Mouse (Mus musculus): ENCODE measurements around the gene Lhx5. TPM values are rescaled to one million over a fixed set of nuclear protein-coding genes. Genes with fewer than 3 reads are reported as not detected.
A peak's percentile ranks its signal among the peaks of the same experiment; 100 is the strongest.

The Lhx5 gene
- polyA plus RNA-seq, 1 experiment, result 0.38 TPM

DNA sequence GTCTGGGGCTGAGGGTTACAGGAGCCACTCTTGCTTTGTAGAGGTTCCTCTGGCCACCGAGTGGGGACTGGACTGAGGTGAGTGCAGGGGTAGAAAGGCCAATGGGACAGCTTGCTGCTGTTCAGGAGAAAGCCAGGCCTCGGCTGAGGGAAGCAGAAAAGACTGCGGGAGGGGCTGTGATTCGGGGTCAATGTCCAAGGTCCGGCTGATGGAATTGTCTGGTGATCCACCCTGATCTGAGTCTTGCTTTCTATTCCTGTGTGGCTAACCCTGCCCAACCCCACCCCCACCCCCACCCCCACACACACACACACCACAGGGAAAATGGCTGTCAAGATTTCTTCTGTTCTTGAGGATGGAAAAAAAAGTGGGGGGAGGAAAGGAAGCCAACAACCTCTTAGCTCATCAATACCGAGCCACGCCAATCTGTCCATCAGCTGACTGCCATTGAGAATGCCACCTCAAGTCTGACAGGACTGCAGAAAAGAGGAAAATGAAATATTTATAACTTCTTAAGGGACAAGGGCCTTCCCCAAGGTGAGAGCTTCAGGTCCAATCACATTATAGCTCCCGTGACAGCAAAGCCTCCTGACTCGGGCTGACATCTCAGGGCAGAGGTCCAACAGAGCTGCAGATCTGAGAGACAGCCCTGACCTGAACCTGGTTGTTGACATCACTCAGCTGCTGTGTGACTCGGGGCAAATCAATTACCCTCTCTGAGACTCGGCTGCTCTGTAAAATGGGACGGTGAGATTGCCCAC is 26.5 kb upstream of the Lhx5 start:
- TF ChIP-seq CTCF (IDR thresholded peaks at IDR 0.05; ENCODE audit: extremely low read depth, insufficient read length, insufficient replicate concordance, low read depth, low read length) (no peak), POLR2A (IDR thresholded peaks at IDR 0.05; ENCODE audit: low read depth, low read length) (no peak)
- H3K4me1 ChIP-seq (ENCODE audit: control insufficient read depth, insufficient read depth, insufficient read length, low read length), result peaks cover 7% of the 10 kb centered on the region; the same call in 1 of the 2 replicates
- H3K36me3 ChIP-seq (ENCODE audit: control insufficient read depth, insufficient read depth, low read length), result no peaks in the 10 kb centered on the region
- H3K27ac ChIP-seq (ENCODE audit: insufficient read depth, low read depth, low read length), result peak overlapping the region; percentile 41
- H3K4me3 ChIP-seq (ENCODE audit: low read depth, low read length), result no peak overlapping the region
- 37% methylated on average over 12 of the region's 12 CpGs for WGBS
- peaks cover 9% of the 10 kb centered on the region; the same call in 1 of the 2 replicates for H3K27me3 ChIP-seq (ENCODE audit: control insufficient read depth, insufficient read depth, low read length)

GRCm38 (mm10) chr5:120408933-120409332 is 22.6 kb upstream of the Lhx5 start:
- H3K27me3 ChIP-seq (ENCODE audit: control insufficient read depth, insufficient read depth, low read length), result peaks cover 12% of the 10 kb centered on the region; the same call in 1 of the 2 replicates
- H3K36me3 ChIP-seq (ENCODE audit: control insufficient read depth, insufficient read depth, low read length), result no peaks in the 10 kb centered on the region
- 67% methylated on average over 14 of the region's 14 CpGs for WGBS
- H3K27ac ChIP-seq (ENCODE audit: insufficient read depth, low read depth, low read length), result no peak overlapping the region
- no peak for TF ChIP-seq CTCF (IDR thresholded peaks at IDR 0.05; ENCODE audit: extremely low read depth, insufficient read length, insufficient replicate concordance, low read depth, low read length)
- TF ChIP-seq POLR2A (IDR thresholded peaks at IDR 0.05; ENCODE audit: low read depth, low read length), result no peak
- H3K4me3 ChIP-seq (ENCODE audit: low read depth, low read length), result no peak overlapping the region
- H3K4me1 ChIP-seq (ENCODE audit: control insufficient read depth, insufficient read depth, insufficient read length, low read length), result peaks cover 7% of the 10 kb centered on the region; the same call in 1 of the 2 replicates

DNA sequence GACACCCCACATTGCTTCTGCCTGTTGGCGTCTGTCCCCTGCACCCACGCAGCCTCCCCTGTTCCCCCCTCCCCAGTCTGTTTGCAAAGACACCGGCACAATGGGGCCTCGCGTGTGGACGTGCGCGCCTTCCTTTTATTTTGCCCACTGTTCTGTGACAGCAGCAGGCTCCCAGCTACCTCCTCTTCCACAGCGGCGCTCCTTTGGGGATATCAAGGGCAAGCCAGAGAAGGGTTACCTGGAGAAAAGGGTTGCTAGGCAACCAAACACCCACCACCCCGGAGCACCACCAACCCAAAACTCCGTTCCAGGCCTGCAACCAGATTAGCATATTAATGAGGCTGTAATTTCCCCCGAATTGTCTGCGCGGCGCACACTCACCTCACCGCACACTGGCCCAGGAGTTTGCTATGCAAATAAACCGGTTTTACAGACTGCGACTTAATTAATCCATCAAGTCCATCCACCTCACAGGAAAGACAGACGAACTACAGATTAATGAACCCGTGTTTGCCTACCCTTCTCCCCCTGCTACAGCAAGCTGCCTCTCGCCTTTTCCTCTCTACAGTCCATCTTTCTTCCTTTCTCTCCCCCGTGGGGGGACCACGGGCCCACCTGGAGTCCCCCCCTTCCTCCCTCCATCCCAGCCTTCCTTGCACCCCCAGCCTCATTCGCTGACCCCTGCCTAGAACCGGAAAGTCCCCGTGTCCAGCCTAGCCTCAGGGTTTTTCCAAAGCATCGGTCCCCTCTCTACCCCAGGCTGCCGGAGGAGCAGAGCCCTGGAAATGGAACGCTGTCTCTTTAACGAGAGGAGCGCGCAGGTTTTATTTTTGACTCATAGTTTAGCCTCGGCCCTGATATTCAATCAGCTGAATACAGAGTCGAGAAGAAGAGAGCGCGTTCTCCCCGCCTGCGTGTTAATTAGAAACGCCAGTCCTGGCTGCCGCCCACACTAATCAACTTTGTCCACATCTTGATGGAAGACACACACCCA is 21.8 kb upstream of the Lhx5 start:
- H3K4me3 ChIP-seq (ENCODE audit: low read depth, low read length), result no peak overlapping the region
- H3K4me1 ChIP-seq (ENCODE audit: control insufficient read depth, insufficient read depth, insufficient read length, low read length), result peaks cover under 1% of the 10 kb centered on the region; the same call in 1 of the 2 replicates
- no peak for TF ChIP-seq CTCF (IDR thresholded peaks at IDR 0.05; ENCODE audit: extremely low read depth, insufficient read length, insufficient replicate concordance, low read depth, low read length)
- TF ChIP-seq POLR2A (IDR thresholded peaks at IDR 0.05; ENCODE audit: low read depth, low read length), result no peak
- H3K36me3 ChIP-seq (ENCODE audit: control insufficient read depth, insufficient read depth, low read length), result no peaks in the 10 kb centered on the region
- H3K27me3 ChIP-seq (ENCODE audit: control insufficient read depth, insufficient read depth, low read length), result peaks cover 12% of the 10 kb centered on the region; the same call in 1 of the 2 replicates
- H3K27ac ChIP-seq (ENCODE audit: insufficient read depth, low read depth, low read length), result no peak overlapping the region
- 4% methylated on average over 41 of the region's 41 CpGs for WGBS

GRCm38 (mm10) chr5:120413436-120413835 is 18.1 kb upstream of the Lhx5 start:
- Histone ChIP-seq H3K36me3 (ENCODE audit: control insufficient read depth, insufficient read depth, low read length) (no peaks in the 10 kb centered on the region), H3K27me3 (ENCODE audit: control insufficient read depth, insufficient read depth, low read length) (peaks cover 12% of the 10 kb centered on the region; the same call in 1 of the 2 replicates), H3K27ac (ENCODE audit: insufficient read depth, low read depth, low read length) (no peak overlapping the region), H3K4me3 (ENCODE audit: low read depth, low read length) (no peak overlapping the region), H3K4me1 (ENCODE audit: control insufficient read depth, insufficient read depth, insufficient read length, low read length) (no peaks in the 10 kb centered on the region)
- 83% methylated on average over 6 of the region's 6 CpGs for WGBS
- TF ChIP-seq CTCF (IDR thresholded peaks at IDR 0.05; ENCODE audit: extremely low read depth, insufficient read length, insufficient replicate concordance, low read depth, low read length) (peak; percentile 12; the same call in 1 of the 2 replicates), POLR2A (IDR thresholded peaks at IDR 0.05; ENCODE audit: low read depth, low read length) (no peak)

- H3K4me1 ChIP-seq (ENCODE audit: control insufficient read depth, insufficient read depth, insufficient read length, low read length), result no peaks in the 10 kb centered on the region
- H3K27ac ChIP-seq (ENCODE audit: insufficient read depth, low read depth, low read length), result no peak overlapping the region
- peaks cover 18% of the 10 kb centered on the region for H3K27me3 ChIP-seq (ENCODE audit: control insufficient read depth, insufficient read depth, low read length)
- no peak for TF ChIP-seq POLR2A (IDR thresholded peaks at IDR 0.05; ENCODE audit: low read depth, low read length)
- TF ChIP-seq CTCF (IDR thresholded peaks at IDR 0.05; ENCODE audit: extremely low read depth, insufficient read length, insufficient replicate concordance, low read depth, low read length), result no peak
- no peaks in the 10 kb centered on the region for H3K36me3 ChIP-seq (ENCODE audit: control insufficient read depth, insufficient read depth, low read length)
- H3K4me3 ChIP-seq (ENCODE audit: low read depth, low read length), result no peak overlapping the region
- 78% methylated on average over 8 of the region's 8 CpGs for WGBS
Observed at GRCm38 (mm10) chr5:120420106-120420505, 11.4 kb upstream of the Lhx5 start.

GRCm38 (mm10) chr5:120424039-120424438 is 7.5 kb upstream of the Lhx5 start:
- H3K36me3 ChIP-seq (ENCODE audit: control insufficient read depth, insufficient read depth, low read length), result no peaks in the 10 kb centered on the region
- peaks cover 48% of the 10 kb centered on the region for H3K27me3 ChIP-seq (ENCODE audit: control insufficient read depth, insufficient read depth, low read length)
- no peak overlapping the region for H3K27ac ChIP-seq (ENCODE audit: insufficient read depth, low read depth, low read length)
- WGBS, result 1% methylated on average over 19 of the region's 19 CpGs
- no peaks in the 10 kb centered on the region for H3K4me1 ChIP-seq (ENCODE audit: control insufficient read depth, insufficient read depth, insufficient read length, low read length)
- H3K4me3 ChIP-seq (ENCODE audit: low read depth, low read length), result no peak overlapping the region
- TF ChIP-seq POLR2A (IDR thresholded peaks at IDR 0.05; ENCODE audit: low read depth, low read length) (no peak), CTCF (IDR thresholded peaks at IDR 0.05; ENCODE audit: extremely low read depth, insufficient read length, insufficient replicate concordance, low read depth, low read length) (no peak)
